Mouse (Mus musculus): ENCODE measurements around the gene Ntrk2. TPM values are rescaled to one million over a fixed set of nuclear protein-coding genes. Genes with fewer than 3 reads are reported as not detected.
"Not testable (repeated sequence)": the region's sequence is repeated elsewhere in the genome, so short reads cannot be mapped to it uniquely, and the experiment has no call there.

Gene Ntrk2
- total and polyA plus RNA-seq, 2 experiments from 2014 or later, result 0.92 to 2.9 TPM

DNA sequence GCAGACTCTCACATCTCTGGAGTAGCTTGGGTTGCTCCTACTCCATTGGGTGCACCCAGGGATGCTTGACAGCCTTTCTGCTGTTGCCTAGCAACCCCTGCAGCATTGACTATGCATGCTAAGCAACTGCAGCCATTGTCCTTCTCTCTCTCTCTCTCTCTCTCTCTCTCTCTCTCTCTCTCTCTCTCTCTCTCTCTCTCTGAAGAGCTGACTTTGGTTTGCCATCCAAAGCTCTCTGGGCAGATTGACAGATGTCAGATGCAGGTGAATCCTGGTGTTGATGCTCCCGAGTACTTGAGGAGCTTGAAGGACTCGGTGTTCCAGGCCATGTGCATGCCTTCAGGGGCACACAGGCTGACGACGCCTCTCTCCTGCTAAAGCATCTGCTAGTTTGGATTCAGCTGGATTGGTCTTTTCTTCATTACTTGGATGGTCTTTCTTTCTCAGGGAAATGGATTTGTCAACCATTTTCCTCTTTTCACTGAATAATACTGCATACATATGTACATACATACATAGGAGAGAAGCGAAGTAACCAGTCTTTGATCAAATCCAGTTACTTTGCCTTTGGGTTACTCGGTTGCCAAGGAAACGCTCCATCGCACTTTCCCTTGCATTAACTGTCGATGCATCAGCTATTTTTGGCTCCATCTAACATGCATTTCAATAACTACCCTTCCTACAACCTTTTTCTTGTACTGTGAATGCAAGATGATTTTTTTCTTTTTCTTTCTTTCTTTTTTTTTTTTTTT lies 234.8 kb downstream of the Ntrk2 start:
- Histone ChIP-seq H3K9ac (replicated peaks; ENCODE audit: low read depth, low read length) (no peak overlapping the region), H3K36me3 (replicated peaks; ENCODE audit: control insufficient read depth, insufficient read depth, low read length) (no peaks in the 10 kb centered on the region), H3K27ac (ENCODE audit: low read depth) (no peak overlapping the region), H3K4me2 (ENCODE audit: low read depth, low read length) (no peak overlapping the region), H3K9me3 (replicated peaks; ENCODE audit: control insufficient read depth, low read length) (no peaks in the 10 kb centered on the region), H3K4me3 (ENCODE audit: low read depth, low read length) (no peak overlapping the region), H3K4me1 (ENCODE audit: control insufficient read depth, insufficient read depth) (no peaks in the 10 kb centered on the region), H3K27me3 (ENCODE audit: control insufficient read depth, insufficient read depth, low read length) (peaks cover 2% of the 10 kb centered on the region; the same call in 1 of the 2 replicates)
- WGBS, result 64% methylated on average over 9 of the region's 9 CpGs
- no peak for DNase-seq (ENCODE audit: low spot score)
- TF ChIP-seq EP300 (IDR thresholded peaks at IDR 0.05; ENCODE audit: low read depth) (no peak), CTCF (IDR thresholded peaks at IDR 0.05; ENCODE audit: low read depth) (no peak)
- ATAC-seq (ENCODE audit: insufficient read depth, low read depth), result no peak

DNA sequence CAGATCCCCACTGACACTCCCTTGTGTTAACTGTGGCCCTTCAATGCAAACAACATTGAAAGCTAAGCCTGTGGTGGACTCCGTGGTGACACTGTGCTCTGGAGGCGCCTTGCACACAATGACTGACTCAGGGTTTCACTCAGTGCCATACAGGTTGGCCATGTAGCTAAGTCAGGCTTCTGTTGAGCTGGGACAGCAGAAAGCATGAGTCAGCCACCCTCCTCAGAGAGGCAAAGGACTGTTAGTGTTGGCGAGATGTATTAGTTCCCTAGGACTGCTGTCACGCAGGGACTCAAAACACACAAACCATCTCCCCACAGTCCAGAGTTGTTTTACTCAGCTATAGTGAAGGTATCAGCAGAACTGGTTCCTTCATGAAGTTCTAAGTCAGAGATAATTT lies 245.8 kb downstream of the Ntrk2 start:
- H3K36me3 ChIP-seq (replicated peaks; ENCODE audit: control insufficient read depth, insufficient read depth, low read length), result no peaks in the 10 kb centered on the region

GRCm38 (mm10) chr13:59054331-59054730 lies 248.0 kb downstream of the Ntrk2 start:
- not testable (repeated sequence) for H3K4me2 ChIP-seq (ENCODE audit: low read depth, low read length); H3K27me3 ChIP-seq (ENCODE audit: control insufficient read depth, insufficient read depth, low read length); H3K27ac ChIP-seq (ENCODE audit: low read depth); H3K4me3 ChIP-seq (ENCODE audit: low read depth, low read length); DNase-seq (ENCODE audit: low spot score); H3K36me3 ChIP-seq (replicated peaks; ENCODE audit: control insufficient read depth, insufficient read depth, low read length); H3K9ac ChIP-seq (replicated peaks; ENCODE audit: low read depth, low read length); H3K9me3 ChIP-seq (replicated peaks; ENCODE audit: control insufficient read depth, low read length); ATAC-seq (ENCODE audit: insufficient read depth, low read depth); H3K4me1 ChIP-seq (ENCODE audit: control insufficient read depth, insufficient read depth)
- 75% methylated on average over 8 of the region's 8 CpGs for WGBS

More for the DNA sequence above, 245.8 kb downstream of the Ntrk2 start:
- TF ChIP-seq EP300 (IDR thresholded peaks at IDR 0.05; ENCODE audit: low read depth), result no peak
- TF ChIP-seq CTCF (IDR thresholded peaks at IDR 0.05; ENCODE audit: low read depth), result no peak
- no peaks in the 10 kb centered on the region for H3K27me3 ChIP-seq (ENCODE audit: control insufficient read depth, insufficient read depth, low read length)
- no peak for ATAC-seq (ENCODE audit: insufficient read depth, low read depth)
- H3K9ac ChIP-seq (replicated peaks; ENCODE audit: low read depth, low read length), result no peak overlapping the region
- WGBS, result 71% methylated on average over 4 of the region's 4 CpGs
- DNase-seq (ENCODE audit: low spot score), result no peak
- no peak overlapping the region for H3K27ac ChIP-seq (ENCODE audit: low read depth)
- no peak overlapping the region for H3K4me2 ChIP-seq (ENCODE audit: low read depth, low read length)
- H3K4me1 ChIP-seq (ENCODE audit: control insufficient read depth, insufficient read depth), result no peaks in the 10 kb centered on the region
- H3K4me3 ChIP-seq (ENCODE audit: low read depth, low read length), result no peak overlapping the region
- H3K9me3 ChIP-seq (replicated peaks; ENCODE audit: control insufficient read depth, low read length), result no peaks in the 10 kb centered on the region

DNA sequence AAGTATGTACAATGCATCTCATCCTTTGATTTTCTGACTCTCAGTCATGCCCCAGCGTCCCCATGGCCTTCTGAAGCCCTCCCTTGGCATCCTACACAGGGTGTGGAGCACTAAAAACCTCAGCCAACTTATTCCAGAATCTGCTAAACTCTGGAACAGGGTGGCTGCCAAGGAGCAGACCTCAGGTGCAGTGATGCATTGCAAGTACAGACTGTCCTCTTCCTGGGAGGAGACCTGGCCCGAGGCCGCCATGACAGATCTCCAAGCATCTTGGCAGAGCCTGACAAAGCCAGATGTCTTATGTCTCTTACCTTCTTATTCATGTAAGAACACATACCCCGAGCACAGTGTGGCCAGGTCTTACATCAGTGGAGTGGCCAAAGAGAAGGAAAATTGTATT lies 250.5 kb downstream of the Ntrk2 start:
- WGBS, result 74% methylated on average over 4 of the region's 4 CpGs
- no peak overlapping the region for H3K9ac ChIP-seq (replicated peaks; ENCODE audit: low read depth, low read length)
- H3K27ac ChIP-seq (ENCODE audit: low read depth), result no peak overlapping the region
- TF ChIP-seq CTCF (IDR thresholded peaks at IDR 0.05; ENCODE audit: low read depth), result no peak
- no peak for TF ChIP-seq EP300 (IDR thresholded peaks at IDR 0.05; ENCODE audit: low read depth)
- no peaks in the 10 kb centered on the region for H3K4me1 ChIP-seq (ENCODE audit: control insufficient read depth, insufficient read depth)
- H3K36me3 ChIP-seq (replicated peaks; ENCODE audit: control insufficient read depth, insufficient read depth, low read length), result no peaks in the 10 kb centered on the region
- ATAC-seq (ENCODE audit: insufficient read depth, low read depth) (no peak), DNase-seq (ENCODE audit: low spot score) (no peak)
- H3K4me3 ChIP-seq (ENCODE audit: low read depth, low read length), result no peak overlapping the region
- 0 out of 2 replicates have a peak, but pooled peaks cover 9% of the 10 kb centered on the region for H3K27me3 ChIP-seq (ENCODE audit: control insufficient read depth, insufficient read depth, low read length)
- no peaks in the 10 kb centered on the region for H3K9me3 ChIP-seq (replicated peaks; ENCODE audit: control insufficient read depth, low read length)
- H3K4me2 ChIP-seq (ENCODE audit: low read depth, low read length), result no peak overlapping the region

DNA sequence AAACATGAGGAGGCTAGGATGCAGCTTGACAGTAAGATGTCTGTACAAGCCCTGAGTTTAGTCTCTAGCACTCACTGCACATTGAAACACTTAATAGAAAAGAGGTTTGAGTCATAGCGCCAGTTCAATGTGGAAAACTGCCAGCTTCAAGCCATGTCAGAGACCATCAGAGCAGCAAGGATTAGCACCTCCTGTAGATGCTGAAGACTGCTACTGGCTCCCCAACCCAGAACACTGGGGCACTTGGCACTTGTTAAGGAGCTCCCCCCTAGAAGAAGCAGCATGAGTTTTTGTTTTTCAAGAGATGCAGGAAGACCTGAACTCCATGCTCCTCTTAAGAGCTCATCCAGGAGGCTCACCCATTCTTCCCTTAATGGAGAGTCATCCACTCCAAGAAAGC lies 251.5 kb downstream of the Ntrk2 start:
- Histone ChIP-seq H3K4me3 (ENCODE audit: low read depth, low read length) (no peak overlapping the region), H3K27me3 (ENCODE audit: control insufficient read depth, insufficient read depth, low read length) (0 out of 2 replicates have a peak, but pooled peaks cover 9% of the 10 kb centered on the region), H3K4me1 (ENCODE audit: control insufficient read depth, insufficient read depth) (no peaks in the 10 kb centered on the region), H3K9me3 (replicated peaks; ENCODE audit: control insufficient read depth, low read length) (no peaks in the 10 kb centered on the region), H3K27ac (ENCODE audit: low read depth) (no peak overlapping the region), H3K36me3 (replicated peaks; ENCODE audit: control insufficient read depth, insufficient read depth, low read length) (no peaks in the 10 kb centered on the region), H3K4me2 (ENCODE audit: low read depth, low read length) (no peak overlapping the region), H3K9ac (replicated peaks; ENCODE audit: low read depth, low read length) (no peak overlapping the region)
- ATAC-seq (ENCODE audit: insufficient read depth, low read depth) (no peak), DNase-seq (ENCODE audit: low spot score) (no peak)
- TF ChIP-seq EP300 (IDR thresholded peaks at IDR 0.05; ENCODE audit: low read depth) (no peak), CTCF (IDR thresholded peaks at IDR 0.05; ENCODE audit: low read depth) (no peak)
- 37% methylated on average over 1 of the region's 1 CpGs for WGBS

DNA sequence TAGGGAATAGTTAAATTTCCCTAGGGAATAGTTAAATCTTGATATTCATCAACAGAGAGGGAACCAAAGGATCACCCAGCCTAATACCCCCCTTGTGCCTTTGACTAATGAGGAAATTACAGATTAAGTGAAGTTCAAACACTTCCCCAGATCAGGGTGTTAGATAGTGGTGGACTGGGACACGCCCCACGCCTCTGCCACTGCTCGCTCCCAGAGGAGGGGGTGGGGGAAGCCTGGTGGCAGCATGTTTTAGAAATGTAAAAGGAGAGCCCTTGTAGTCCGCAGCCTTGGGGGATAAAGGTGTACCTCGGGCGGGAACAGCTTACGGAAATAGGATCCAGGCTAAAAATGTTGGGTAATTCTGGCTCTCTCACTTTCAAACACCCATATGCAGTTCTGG lies 252.7 kb downstream of the Ntrk2 start:
- ATAC-seq (ENCODE audit: insufficient read depth, low read depth) (no peak), DNase-seq (ENCODE audit: low spot score) (no peak)
- Histone ChIP-seq H3K9me3 (replicated peaks; ENCODE audit: control insufficient read depth, low read length) (no peaks in the 10 kb centered on the region), H3K36me3 (replicated peaks; ENCODE audit: control insufficient read depth, insufficient read depth, low read length) (no peaks in the 10 kb centered on the region), H3K27ac (ENCODE audit: low read depth) (no peak overlapping the region), H3K9ac (replicated peaks; ENCODE audit: low read depth, low read length) (no peak overlapping the region), H3K4me2 (ENCODE audit: low read depth, low read length) (no peak overlapping the region), H3K27me3 (ENCODE audit: control insufficient read depth, insufficient read depth, low read length) (0 out of 2 replicates have a peak, but pooled peaks cover 9% of the 10 kb centered on the region), H3K4me3 (ENCODE audit: low read depth, low read length) (no peak overlapping the region), H3K4me1 (ENCODE audit: control insufficient read depth, insufficient read depth) (no peaks in the 10 kb centered on the region)
- WGBS, result 21% methylated on average over 7 of the region's 7 CpGs
- TF ChIP-seq CTCF (IDR thresholded peaks at IDR 0.05; ENCODE audit: low read depth) (no peak), EP300 (IDR thresholded peaks at IDR 0.05; ENCODE audit: low read depth) (no peak)

Measured in heart, postnatal 0 days (tissue).